Mouse (Mus musculus): ENCODE data around the gene Hck.

- no peak for TF ChIP-seq POLR2A (IDR thresholded peaks at IDR 0.05; ENCODE audit: low read depth, low read length)
- no peak for TF ChIP-seq CTCF (IDR thresholded peaks at IDR 0.05; ENCODE audit: borderline replicate concordance, insufficient read depth, low read length)
Measured at GRCm38 (mm10) chr2:153119488-153119887, 11.2 kb downstream of the Hck start.
